Mouse (Mus musculus) C2C12 (cell line): Measurements from ENCODE around the gene Degs2.

ENCODE experiments used
- CEBPB ChIP-seq: IDR thresholded peaks from one replicate; pipeline ENCODE4 v1.6.1; 2011; ENCODE audit warnings: low read depth, mild to moderate bottlenecking, control low read depth, moderate library complexity
- CTCF ChIP-seq: IDR thresholded peaks from one replicate; pipeline ENCODE4 v1.5.1; 2011; ENCODE audit not compliant: control insufficient read depth, insufficient read depth, insufficient read length
- FOSL1 ChIP-seq: IDR thresholded peaks from one replicate; pipeline ENCODE4 v1.8.0; 2011; ENCODE audit warnings: mild to moderate bottlenecking, low read length; ENCODE audit not compliant: poor library complexity, insufficient read depth, severe bottlenecking
- MAX ChIP-seq: IDR thresholded peaks from one replicate; pipeline ENCODE4 v1.6.1; 2011; ENCODE audit warnings: mild to moderate bottlenecking, control low read depth
- MYOG ChIP-seq: IDR thresholded peaks from one replicate; pipeline ENCODE4 v1.6.1; 2011; ENCODE audit not compliant: control insufficient read depth, insufficient read length; ENCODE audit errors: extremely low read depth
- USF1 ChIP-seq: IDR thresholded peaks from one replicate; pipeline ENCODE4 v1.6.1; 2011; ENCODE audit warnings: low read depth, mild to moderate bottlenecking, control low read depth, moderate library complexity

- no peak for TF ChIP-seq CTCF
- TF ChIP-seq USF1: no peak
- no peak for TF ChIP-seq MAX
- no peak for TF ChIP-seq CEBPB
- TF ChIP-seq FOSL1: no peak
- TF ChIP-seq MYOG: no peak
Measured at GRCm38 (mm10) chr12:108712481-108712880, 10.4 kb upstream of the Degs2 start.
